Mouse (Mus musculus) cortical plate, adult 2 months (tissue): ENCODE data around the gene Mast4.

Experiments
- CTCF ChIP-seq: fragments of 200-500 bp; IDR thresholded peaks from 2 replicates; pipeline ENCODE4 v1.5.1; 2011; ENCODE audit warnings: mild to moderate bottlenecking, control low read depth, low read length; ENCODE audit not compliant: insufficient read depth; ENCODE audit errors: extremely low read depth
- POLR2A ChIP-seq: fragments of 200-500 bp; IDR thresholded peaks from 2 replicates; pipeline ENCODE4 v1.6.1; 2011; ENCODE audit warnings: mild to moderate bottlenecking, low read length, control low read depth; ENCODE audit not compliant: insufficient read depth; ENCODE audit errors: extremely low read depth

DNA sequence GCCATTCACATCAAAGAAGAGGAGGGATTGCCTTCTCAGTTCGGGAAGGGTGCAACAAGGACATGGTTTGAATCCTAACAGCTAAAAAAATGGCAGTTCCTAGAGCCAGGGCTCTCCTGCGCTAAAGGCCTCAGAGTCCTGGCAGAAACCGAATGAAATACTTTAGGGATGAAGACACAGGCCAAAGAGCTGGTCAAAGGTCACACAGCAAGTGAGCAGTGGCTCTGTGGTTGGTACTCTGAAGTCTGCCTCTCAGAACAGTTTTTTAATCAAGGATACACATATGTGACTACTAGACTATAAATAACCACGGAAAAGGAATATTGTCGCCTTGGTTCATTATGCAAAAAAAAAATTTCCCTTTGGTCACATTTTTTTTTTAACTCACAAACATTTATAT lies 1.9 kb upstream of the Mast4 start:
- no peak for TF ChIP-seq CTCF
- no peak for TF ChIP-seq POLR2A
